Mouse (Mus musculus) cerebral cortex, adult 2 months (tissue): ENCODE results near the gene Rex1bd.

Experiments used
- WGBS: fragments of 180-500 bp; shearing (Covaris S2); methylation state at CpG from one replicate; pipeline ENCODE4 v1.1.7; 2018; 5-methylcytosine and 5-hydroxymethylcytosine counted together

The Rex1bd gene

GRCm38 (mm10) chr8:70477269-70477982 is 29.1 kb downstream of the Rex1bd start:
- 5% methylated on average over 21 of the region's 21 CpGs for WGBS

GRCm38 (mm10) chr8:70476333-70477268 is 30.0 kb downstream of the Rex1bd start, which contains the start of gene Klhl26:
Gene Klhl26, minus strand, starts transcription at chr8:70476968.
- WGBS: under 1% methylated on average over 53 of the region's 53 CpGs

- 96% methylated on average over 7 of the region's 7 CpGs for WGBS
Observed at GRCm38 (mm10) chr8:70471856-70472255, 34.7 kb downstream of the Rex1bd start.

- WGBS: 62% methylated on average over 2 of the region's 2 CpGs
Observed at GRCm38 (mm10) chr8:70469938-70470337, 36.6 kb downstream of the Rex1bd start.

- 14% methylated on average over 10 of the region's 10 CpGs for WGBS
Observed at GRCm38 (mm10) chr8:70469295-70469916, 37.1 kb downstream of the Rex1bd start.

GRCm38 (mm10) chr8:70468733-70469132 is 37.8 kb downstream of the Rex1bd start:
- WGBS: 91% methylated on average over 4 of the region's 4 CpGs

GRCm38 (mm10) chr8:70467907-70468306 is 38.6 kb downstream of the Rex1bd start:
- WGBS: 88% methylated on average over 1 of the region's 1 CpGs

GRCm38 (mm10) chr8:70467229-70467725 is 39.3 kb downstream of the Rex1bd start:
- 85% methylated on average over 5 of the region's 5 CpGs for WGBS

GRCm38 (mm10) chr8:70466771-70467170 is 39.8 kb downstream of the Rex1bd start:
- 72% methylated on average over 11 of the region's 11 CpGs for WGBS

- WGBS: 80% methylated on average over 4 of the region's 4 CpGs
Observed at GRCm38 (mm10) chr8:70466305-70466704, 40.2 kb downstream of the Rex1bd start.

GRCm38 (mm10) chr8:70465701-70466100 is 40.9 kb downstream of the Rex1bd start:
- over 99% methylated on average over 4 of the region's 4 CpGs for WGBS

GRCm38 (mm10) chr8:70464162-70464561 is 42.4 kb downstream of the Rex1bd start:
- whole genome bisulfite sequencing: 94% methylated on average over 6 of the region's 6 CpGs

GRCm38 (mm10) chr8:70463306-70463705 is 43.2 kb downstream of the Rex1bd start:
- 46% methylated on average over 4 of the region's 4 CpGs for WGBS

- 54% methylated on average over 8 of the region's 8 CpGs for WGBS
Observed at GRCm38 (mm10) chr8:70462516-70462813, 44.1 kb downstream of the Rex1bd start.

- WGBS: 80% methylated on average over 16 of the region's 16 CpGs
Observed at GRCm38 (mm10) chr8:70461765-70462515, 44.6 kb downstream of the Rex1bd start.

GRCm38 (mm10) chr8:70460606-70461005 is 45.9 kb downstream of the Rex1bd start:
- WGBS: 45% methylated on average over 9 of the region's 9 CpGs

- 77% methylated on average over 5 of the region's 5 CpGs for WGBS
Observed at GRCm38 (mm10) chr8:70460199-70460598, 46.4 kb downstream of the Rex1bd start.

- 94% methylated on average over 2 of the region's 2 CpGs for WGBS
Observed at GRCm38 (mm10) chr8:70459636-70460035, 46.9 kb downstream of the Rex1bd start.

- WGBS: 77% methylated on average over 3 of the region's 3 CpGs
Observed at GRCm38 (mm10) chr8:70458462-70458861, 48.1 kb downstream of the Rex1bd start.

GRCm38 (mm10) chr8:70457882-70458281 is 48.7 kb downstream of the Rex1bd start:
- 92% methylated on average over 6 of the region's 6 CpGs for WGBS

- 85% methylated on average over 1 of the region's 1 CpGs for WGBS
Observed at GRCm38 (mm10) chr8:70456996-70457395, 49.6 kb downstream of the Rex1bd start.
